ENCODE assay signal across 8 mouse cellular contexts in the genomic region with DNA sequence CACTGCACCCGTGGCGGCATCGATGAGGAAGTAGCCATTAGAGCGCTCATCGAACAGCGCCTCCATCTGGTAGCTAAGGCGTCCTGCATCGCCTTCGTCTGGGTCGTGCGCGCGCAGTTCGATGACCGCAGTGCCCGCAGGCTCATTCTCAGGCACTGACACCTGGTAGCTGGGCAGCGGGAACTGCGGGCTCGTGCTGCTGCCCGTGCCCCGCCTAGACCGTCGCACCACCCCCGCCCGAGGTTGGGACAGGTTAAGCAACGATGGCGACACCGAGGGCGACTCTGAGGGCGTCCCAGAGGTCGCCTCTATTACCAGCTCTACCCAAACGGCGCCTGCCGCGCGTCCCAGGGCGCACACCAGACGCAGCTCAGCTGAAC. TPM values are rescaled to one million over a fixed set of nuclear protein-coding genes. Genes with fewer than 3 reads are reported as not detected.
DNase-seq lines count a peak whose midpoint lies in the region; ATAC-seq and TF ChIP-seq lines count a peak whose summit lies in the region.

No protein-coding gene starts in this region.

- H3K4me1 ChIP-seq in heart, embryonic 10.5 days = peaks cover 53% of the 10 kb centered on the region
- H3K4me1 ChIP-seq in hindbrain, embryonic 10.5 days (replicated peaks) = peaks cover 62% of the 10 kb centered on the region
- H3K4me1 ChIP-seq in limb, embryonic 15.5 days = peaks cover 47% of the 10 kb centered on the region
- peaks cover 25% of the 10 kb centered on the region for H3K4me1 ChIP-seq in midbrain, embryonic 15.5 days

- TF ChIP-seq CTCF in brain, embryonic 14.5 days (IDR thresholded peaks at IDR 0.05; ENCODE audit: borderline replicate concordance, extremely low read depth, insufficient read depth, insufficient read length) = peak; percentile 81

- no peak for DNase-seq in heart, embryonic 10.5 days (ENCODE audit: low spot score)
- no peak for DNase-seq in heart, postnatal 36 days
- peak; percentile 77 for DNase-seq in brain, embryonic 14.5 days (ENCODE audit: low read depth)
- DNase-seq in hindbrain, embryonic 10.5 days (ENCODE audit: low spot score) = peak; percentile 71
- no peak for DNase-seq in cerebellum, postnatal 36 days
- DNase-seq in gastrocnemius, adult 18-20 months (ENCODE audit: low spot score) = no peak

- peaks cover 51% of the 10 kb centered on the region for H3K27me3 ChIP-seq in heart, embryonic 10.5 days (ENCODE audit: insufficient read depth, poor library complexity, severe bottlenecking)
- H3K27me3 ChIP-seq in hindbrain, embryonic 10.5 days (ENCODE audit: insufficient read depth, poor library complexity, severe bottlenecking) = peaks cover 58% of the 10 kb centered on the region
- peaks cover 27% of the 10 kb centered on the region for H3K27me3 ChIP-seq in limb, embryonic 15.5 days
- H3K27me3 ChIP-seq in midbrain, embryonic 15.5 days (replicated peaks) = peaks cover 36% of the 10 kb centered on the region

- no peaks in the 10 kb centered on the region for H3K9me3 ChIP-seq in heart, embryonic 10.5 days
- peaks cover 34% of the 10 kb centered on the region for H3K9me3 ChIP-seq in hindbrain, embryonic 10.5 days
- H3K9me3 ChIP-seq in limb, embryonic 15.5 days = no peaks in the 10 kb centered on the region
- H3K9me3 ChIP-seq in midbrain, embryonic 15.5 days = no peaks in the 10 kb centered on the region

- intact Hi-C loops in heart, postnatal 36 days (cut with DNase I) = no loop called here

- H3K4me2 ChIP-seq in limb, embryonic 15.5 days = peak overlapping the region; percentile 95
- H3K4me2 ChIP-seq in midbrain, embryonic 15.5 days = peak overlapping the region; percentile 67

- ATAC-seq in limb, embryonic 15.5 days (ENCODE audit: insufficient number of reproducible peaks, low FRiP score, low TSS enrichment, low read depth) = no peak
- peak; percentile 5; the same call in 1 of the 2 replicates for ATAC-seq in midbrain, embryonic 15.5 days (replicated peaks)

- TF ChIP-seq POLR2A in brain, embryonic 14.5 days (IDR thresholded peaks at IDR 0.05; ENCODE audit: borderline replicate concordance, extremely low read depth, insufficient read depth, insufficient read length, poor library complexity, severe bottlenecking) = no peak

- WGBS in heart, embryonic 10.5 days = 3% methylated on average over 38 of the region's 38 CpGs
- WGBS in hindbrain, embryonic 10.5 days = 2% methylated on average over 38 of the region's 38 CpGs
- WGBS in limb, embryonic 15.5 days = 2% methylated on average over 38 of the region's 38 CpGs
- whole genome bisulfite sequencing in midbrain, embryonic 15.5 days = 2% methylated on average over 38 of the region's 38 CpGs

- H3K27ac ChIP-seq in heart, embryonic 10.5 days = peak overlapping the region; percentile 90
- peak overlapping the region; percentile 92 for H3K27ac ChIP-seq in hindbrain, embryonic 10.5 days
- no peak overlapping the region for H3K27ac ChIP-seq in limb, embryonic 15.5 days
- H3K27ac ChIP-seq in midbrain, embryonic 15.5 days = peak overlapping the region; percentile 53; the same call in 1 of the 2 replicates

- peaks cover 20% of the 10 kb centered on the region for H3K36me3 ChIP-seq in heart, embryonic 10.5 days
- H3K36me3 ChIP-seq in hindbrain, embryonic 10.5 days = peaks cover 47% of the 10 kb centered on the region
- peaks cover 5% of the 10 kb centered on the region for H3K36me3 ChIP-seq in limb, embryonic 15.5 days
- H3K36me3 ChIP-seq in midbrain, embryonic 15.5 days (replicated peaks) = no peaks in the 10 kb centered on the region

- H3K4me3 ChIP-seq in heart, embryonic 10.5 days = peak overlapping the region; percentile 76
- peak overlapping the region; percentile 74 for H3K4me3 ChIP-seq in hindbrain, embryonic 10.5 days
- H3K4me3 ChIP-seq in limb, embryonic 15.5 days = peak overlapping the region; percentile 56
- peak overlapping the region; percentile 42 for H3K4me3 ChIP-seq in midbrain, embryonic 15.5 days

- peak overlapping the region; percentile 37; the same call in 1 of the 2 replicates for H3K9ac ChIP-seq in limb, embryonic 15.5 days
- H3K9ac ChIP-seq in midbrain, embryonic 15.5 days = peak overlapping the region; percentile 31; the same call in 1 of the 2 replicates

RNA-seq across cellular contexts. Expression of a gene that starts 0.8 kb away (rescaled TPM):
- 1.3 and 2.3 TPM in 2 replicates for polyA plus RNA-seq in heart, embryonic 10.5 days (2016; fragmentation: Nextera tagmentation; extraction: Ambion mirVana)
- total RNA-seq in heart, postnatal 36 days (2021) = 1 to 10 TPM; 6.4 to 7.2 TPM
- 17.6 and 21.3 TPM in 2 replicates for polyA plus RNA-seq in brain, embryonic 14.5 days (2012; rRNA removed)
- polyA plus RNA-seq in hindbrain, embryonic 10.5 days (2016; fragmentation: Nextera tagmentation; extraction: Ambion mirVana) = 3.4 and 3.6 TPM in 2 replicates
- polyA plus RNA-seq in limb, embryonic 15.5 days (2015; fragmentation: Nextera tagmentation; extraction: Ambion mirVana) = 2.7 and 3.6 TPM in 2 replicates
- polyA plus RNA-seq in midbrain, embryonic 15.5 days (2015; fragmentation: Nextera tagmentation; extraction: Ambion mirVana) = 1.6 and 2.2 TPM in 2 replicates
- under 1 TPM; 0.24 to 0.32 TPM for total RNA-seq in gastrocnemius, adult 18-20 months (2021)

RNA-seq across cellular contexts. Expression of a gene that starts 24.7 kb away (rescaled TPM):
- polyA plus RNA-seq in heart, embryonic 10.5 days (2016; fragmentation: Nextera tagmentation; extraction: Ambion mirVana) = 9.6 and 11.6 TPM in 2 replicates
- total RNA-seq in heart, postnatal 36 days (2021) = 10 to 100 TPM; 29.6 to 35.3 TPM
- 64.7 and 74.6 TPM in 2 replicates for polyA plus RNA-seq in brain, embryonic 14.5 days (2012; rRNA removed)
- 16.6 and 18.0 TPM in 2 replicates for polyA plus RNA-seq in hindbrain, embryonic 10.5 days (2016; fragmentation: Nextera tagmentation; extraction: Ambion mirVana)
- polyA plus RNA-seq in limb, embryonic 15.5 days (2015; fragmentation: Nextera tagmentation; extraction: Ambion mirVana) = 15.6 and 22.0 TPM in 2 replicates
- 41.0 and 41.7 TPM in 2 replicates for polyA plus RNA-seq in midbrain, embryonic 15.5 days (2015; fragmentation: Nextera tagmentation; extraction: Ambion mirVana)
- 10 to 100 TPM in 1 of 2 experiments, 1 to 10 TPM in 1; 7.6 to 12.1 TPM for total RNA-seq in gastrocnemius, adult 18-20 months (2021)

Comparison
In these comparisons a context has a peak if more than half of its experiments do, and no peak if none do; other contexts are left out.
1. DNase-seq: peak in brain, embryonic 14.5 days (single experiment) and hindbrain, embryonic 10.5 days (single experiment); none in heart, embryonic 10.5 days (single experiment), heart, postnatal 36 days (0 of 2), cerebellum, postnatal 36 days (0 of 2) and gastrocnemius, adult 18-20 months (single experiment).
2. Peak in every context shown above with its lines, with median percentiles within 50 percentile points of each other: H3K4me3 ChIP-seq.